Mouse (Mus musculus) cerebellum, adult 9-10 months (tissue): ENCODE results near the gene Rtn1.

Experiments
- DNase-seq: peaks from one replicate; pipeline ENCODE4 v3.0.0; 2022

The Rtn1 gene

GRCm38 (mm10) chr12:72408954-72409353 is at the start of gene Rtn1:
Gene Rtn1, minus strand, starts transcription at chr12:72409054.
- DNase-seq: no peak

GRCm38 (mm10) chr12:72453941-72454340 is 45.1 kb upstream of the Rtn1 start:
- DNase-seq: no peak

- no peak for DNase-seq
These were observed 33.2 kb upstream of the Rtn1 start, which contains the start of gene Lrrc9 for GRCm38 (mm10) chr12:72441839-72442576. Gene Lrrc9, plus strand, starts transcription at chr12:72441866.

- DNase-seq: no peak
These were observed 30.2 kb upstream of the Rtn1 start for GRCm38 (mm10) chr12:72438961-72439480.

GRCm38 (mm10) chr12:72437676-72438341 is 29.0 kb upstream of the Rtn1 start:
- no peak for DNase-seq

GRCm38 (mm10) chr12:72433241-72433865 is 24.5 kb upstream of the Rtn1 start:
- no peak for DNase-seq

GRCm38 (mm10) chr12:72432209-72432608 is 23.4 kb upstream of the Rtn1 start:
- peak; percentile 20 for DNase-seq

GRCm38 (mm10) chr12:72427722-72428126 is 18.9 kb upstream of the Rtn1 start:
- DNase-seq: peak; percentile 90

- DNase-seq: no peak
These were observed 13.8 kb upstream of the Rtn1 start for GRCm38 (mm10) chr12:72422681-72423080.

- peak; percentile 62 for DNase-seq
These were observed 8.9 kb upstream of the Rtn1 start for GRCm38 (mm10) chr12:72417762-72418161.

- peak; percentile 80 for DNase-seq
These were observed 553 bp downstream of the Rtn1 start for GRCm38 (mm10) chr12:72408111-72408891.

- no peak for DNase-seq
These were observed 1.1 kb downstream of the Rtn1 start for GRCm38 (mm10) chr12:72407721-72408110.

- peak; percentile 75 for DNase-seq
These were observed 1.7 kb downstream of the Rtn1 start for GRCm38 (mm10) chr12:72407146-72407545.

GRCm38 (mm10) chr12:72405031-72405430 is 3.8 kb downstream of the Rtn1 start:
- no peak for DNase-seq

GRCm38 (mm10) chr12:72393046-72393805 is 15.6 kb downstream of the Rtn1 start:
- no peak for DNase-seq

- DNase-seq: no peak
These were observed 18.5 kb downstream of the Rtn1 start for GRCm38 (mm10) chr12:72390346-72390745.

- DNase-seq: peak; percentile 74
These were observed 19.3 kb downstream of the Rtn1 start for GRCm38 (mm10) chr12:72389377-72390103.

GRCm38 (mm10) chr12:72388835-72389234 is 20.0 kb downstream of the Rtn1 start:
- no peak for DNase-seq

GRCm38 (mm10) chr12:72388135-72388534 is 20.7 kb downstream of the Rtn1 start:
- DNase-seq: no peak

GRCm38 (mm10) chr12:72376309-72376708 is 32.5 kb downstream of the Rtn1 start:
- no peak for DNase-seq

- peak; percentile 81 for DNase-seq
These were observed 34.0 kb downstream of the Rtn1 start for GRCm38 (mm10) chr12:72374823-72375225.
